Mouse (Mus musculus) liver, embryonic 14.5 days (tissue): ENCODE results near the gene Farsa.

Experiments
- CTCF ChIP-seq: IDR thresholded peaks from 2 replicates; pipeline ENCODE4 v1.5.1; 2016; ENCODE audit warnings: antibody characterized with exemption, low read depth, control low read depth
- EP300 ChIP-seq: IDR thresholded peaks from 2 replicates; pipeline ENCODE4 v1.6.1; 2016; ENCODE audit warnings: antibody characterized with exemption, low read depth

GRCm38 (mm10) chr8:84902367-84902919, 45.7 kb downstream of the Farsa start:
- no peak for TF ChIP-seq EP300
- no peak for TF ChIP-seq CTCF
